Mouse (Mus musculus): ENCODE results near the gene Timp1.

- TF ChIP-seq EP300 (IDR thresholded peaks at IDR 0.05; ENCODE audit: insufficient read depth, low read depth, low read length) (no peak), CTCF (IDR thresholded peaks at IDR 0.05; ENCODE audit: low read depth, low read length) (peak; percentile 17), POLR2A (IDR thresholded peaks at IDR 0.05; ENCODE audit: insufficient read depth, low read length) (no peak)
Observed at GRCm38 (mm10) chrX:20869962-20870513, at the start of gene Timp1.
